In the genomic region with DNA sequence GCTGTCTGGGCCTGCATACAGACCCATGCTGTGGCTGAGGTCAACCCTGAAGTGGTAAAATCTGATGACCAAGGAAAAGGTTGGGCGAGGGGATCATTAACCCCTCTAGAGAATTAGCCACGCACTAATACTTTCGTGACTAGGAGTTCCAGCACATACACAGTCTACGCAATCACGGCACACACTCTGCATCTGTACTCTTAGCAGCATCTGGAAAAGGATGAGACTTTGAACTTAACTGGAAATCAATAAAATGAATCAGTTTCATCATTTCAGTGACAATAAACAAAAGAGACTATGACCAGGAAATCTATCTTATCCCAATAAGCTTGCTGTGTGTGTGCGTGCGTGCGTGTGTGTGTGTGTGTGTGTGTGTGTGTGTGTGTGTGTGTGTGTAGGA, we compare ENCODE assay signal across 21 mouse cellular contexts.
"Had no signal": no experiment of that assay in that cellular context is flagged by ENCODE, and none has a peak within 500 bp of the region (broad histone marks: within the 10 kb centered on the region; RNA-seq: fewer than 3 reads in every experiment).

No protein-coding gene starts in this region.

- H3K4me1 ChIP-seq: limb, embryonic 15.5 days; midbrain, embryonic 12.5 days; midbrain, embryonic 15.5 days; neural tube, embryonic 12.5 days; neural tube, embryonic 15.5 days had no signal

- H3K9ac ChIP-seq: limb, embryonic 12.5 days; limb, embryonic 15.5 days; lung, embryonic 14.5 days; midbrain, embryonic 12.5 days; midbrain, embryonic 15.5 days; neural tube, embryonic 12.5 days; neural tube, embryonic 15.5 days had no signal

- H3K4me3 ChIP-seq: limb, embryonic 12.5 days; limb, embryonic 15.5 days; midbrain, embryonic 12.5 days; midbrain, embryonic 15.5 days; neural tube, embryonic 12.5 days; neural tube, embryonic 15.5 days had no signal

- H3K4me2 ChIP-seq: limb, embryonic 12.5 days; limb, embryonic 15.5 days; lung, embryonic 14.5 days; midbrain, embryonic 12.5 days; midbrain, embryonic 15.5 days; neural tube, embryonic 12.5 days; neural tube, embryonic 15.5 days had no signal

- H3K9me3 ChIP-seq: limb, embryonic 12.5 days; limb, embryonic 15.5 days; midbrain, embryonic 12.5 days; midbrain, embryonic 15.5 days; neural tube, embryonic 12.5 days; neural tube, embryonic 15.5 days had no signal

- H3K27me3 ChIP-seq: limb, embryonic 12.5 days; limb, embryonic 15.5 days; midbrain, embryonic 12.5 days; midbrain, embryonic 15.5 days; neural tube, embryonic 12.5 days; neural tube, embryonic 15.5 days had no signal

- ATAC-seq: hindbrain, postnatal 0 days; inflammation-experienced regulatory T-cells, adult 6 months; lung, postnatal 0 days; midbrain, embryonic 15.5 days had no signal

- DNase-seq: kidney, adult 18-20 months; kidney, adult 9 months; kidney, postnatal 14 days; kidney, postnatal 4 days; left cerebral cortex, postnatal 4 days; lung, embryonic 14.5 days; retina, postnatal 1 day; right cerebral cortex, postnatal 25 days; spleen, adult 18-20 months; thymus, adult 18-20 months; thymus, postnatal 36 days had no signal

- H3K27ac ChIP-seq: hindbrain, postnatal 0 days; limb, embryonic 12.5 days; macrophage; midbrain, embryonic 12.5 days; midbrain, embryonic 15.5 days; neural tube, embryonic 12.5 days; neural tube, embryonic 15.5 days had no signal
